Mouse (Mus musculus) ES-E14 (cell line): ENCODE measurements around the gene Stub1.

Experiments used
- CHD2 ChIP-seq: IDR thresholded peaks from 2 replicates; pipeline ENCODE4 v1.6.1; 2014; ENCODE audit warnings: mild to moderate bottlenecking, low read depth, low read length, inconsistent platforms
- HCFC1 ChIP-seq: IDR thresholded peaks from 2 replicates; pipeline ENCODE4 v1.6.1; 2012; ENCODE audit warnings: low read length, inconsistent platforms, borderline replicate concordance; ENCODE audit not compliant: insufficient read depth
- MAFK ChIP-seq: IDR thresholded peaks from 2 replicates; pipeline ENCODE4 v1.6.1; 2014; ENCODE audit warnings: mild to moderate bottlenecking, low read depth, low read length, inconsistent platforms; ENCODE audit not compliant: insufficient read depth

DNA sequence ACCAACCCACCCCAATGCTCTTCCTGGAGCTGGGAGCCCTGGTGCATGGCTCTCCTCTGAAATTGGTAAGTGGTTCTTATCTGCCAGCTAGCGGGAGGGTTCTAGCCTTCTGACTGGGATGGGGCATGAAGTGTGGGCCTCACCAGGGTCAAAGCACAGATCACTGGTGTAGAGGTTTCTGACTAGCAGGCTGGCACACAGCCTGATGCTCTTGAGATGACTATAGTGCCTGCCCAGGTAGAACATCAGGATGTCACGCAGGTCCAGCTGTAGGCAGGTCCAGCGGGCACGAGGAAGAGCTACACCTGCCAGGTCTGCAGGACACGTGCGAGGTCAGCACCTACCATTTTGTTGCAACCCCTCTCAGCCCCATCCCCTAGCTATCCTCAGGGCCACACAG lies 27.0 kb upstream of the Stub1 start:
- no peak for TF ChIP-seq HCFC1
- TF ChIP-seq CHD2, result no peak
- TF ChIP-seq MAFK, result no peak
